Mouse (Mus musculus) kidney, embryonic 14.5 days (tissue): ENCODE results near the gene Arl4d. TPM values are rescaled to one million over a fixed set of nuclear protein-coding genes. Genes with fewer than 3 reads are reported as not detected.
"Not testable (repeated sequence)": the region's sequence is repeated elsewhere in the genome, so short reads cannot be mapped to it uniquely, and the experiment has no call there.

Experiments
- ATAC-seq: fragments of 200-750 bp; cut with Nextera tagmentation; 2 replicates; pipeline ENCODE4 v1.8.0; 2017; ENCODE audit warnings: moderate number of reproducible peaks, mild to moderate bottlenecking, moderate TSS enrichment, moderate library complexity; ENCODE audit not compliant: low FRiP score, low TSS enrichment
- H3K27ac ChIP-seq: fragments of 300-500 bp; sonication (generic); 2 replicates; pipeline ENCODE4 v1.5.1; 2014; ENCODE audit warnings: low read depth, mild to moderate bottlenecking, low read length, moderate library complexity, mixed read lengths
- H3K27me3 ChIP-seq: fragments of 300-500 bp; sonication (generic); 2 replicates; pipeline ENCODE4 v1.6.1; 2014; ENCODE audit warnings: mild to moderate bottlenecking, low read length; ENCODE audit not compliant: control insufficient read depth, insufficient read depth
- H3K36me3 ChIP-seq: fragments of 300-500 bp; sonication (generic); 2 replicates; pipeline ENCODE4 v1.6.1; 2014; ENCODE audit warnings: low read length, mixed read lengths; ENCODE audit not compliant: control insufficient read depth, insufficient read depth
- H3K4me1 ChIP-seq: fragments of 300-500 bp; sonication (generic); 2 replicates; pipeline ENCODE4 v1.6.1; 2014; ENCODE audit warnings: low read length, mixed read lengths; ENCODE audit not compliant: control insufficient read depth, insufficient read depth
- H3K4me2 ChIP-seq: fragments of 300-500 bp; sonication (generic); replicated peaks from 2 replicates; pipeline ENCODE4 v1.6.1; 2014; ENCODE audit warnings: low read depth, mild to moderate bottlenecking, low read length
- H3K4me3 ChIP-seq: fragments of 300-500 bp; sonication (generic); 2 replicates; pipeline ENCODE4 v1.5.1; 2014; ENCODE audit warnings: mild to moderate bottlenecking, low read length
- H3K9ac ChIP-seq: fragments of 300-500 bp; sonication (generic); 2 replicates; pipeline ENCODE4 v1.6.1; 2014; ENCODE audit warnings: low read depth, mild to moderate bottlenecking, low read length, moderate library complexity
- H3K9me3 ChIP-seq: fragments of 300-500 bp; sonication (generic); 2 replicates; pipeline ENCODE4 v1.6.1; 2016; ENCODE audit warnings: low read length; ENCODE audit not compliant: control insufficient read depth
- WGBS: fragments of 180-500 bp; shearing (Covaris S2); extraction: QIAGEN DNeasy Blood & Tissue Kit; methylation state at CpG from one replicate; pipeline ENCODE4 v1.1.7; 2014; 5-methylcytosine and 5-hydroxymethylcytosine counted together
- polyA plus RNA-seq: library from polyadenylated mRNA; unstranded; fragments of >200 nt; fragmentation: Nextera tagmentation; extraction: Ambion mirVana; gene quantifications from 2 replicates; pipeline ENCODE4 v1.2.1, GENCODE M21; 2014

Arl4d gene
- 2.4 and 2.8 TPM in 2 replicates for polyA plus RNA-seq

- ATAC-seq: peak; percentile 90
- Histone ChIP-seq H3K27ac (0 out of 2 replicates have a peak within 1 kb of the TSS, but pooled peaks have one; percentile 8), H3K4me1 (peaks cover 8% of the 10 kb centered on the region), H3K27me3 (peaks cover 6% of the 10 kb centered on the region; the same call in 1 of the 2 replicates), H3K36me3 (no peaks in the 10 kb centered on the region), H3K9ac (peak within 1 kb of the TSS; percentile 65; the same call in 1 of the 2 replicates), H3K4me3 (peak within 1 kb of the TSS; percentile 60), H3K4me2 (peak within 1 kb of the TSS; percentile 92), H3K9me3 (no peaks in the 10 kb centered on the region)
- WGBS: 8% methylated on average over 34 of the region's 34 CpGs
Measured at GRCm38 (mm10) chr11:101664825-101665635, at the start of gene Arl4d. TSS of gene Arl4d (plus strand) at chr11:101665541.

- Histone ChIP-seq H3K27me3 (no peaks in the 10 kb centered on the region), H3K4me1 (0 out of 2 replicates have a peak, but pooled peaks cover 13% of the 10 kb centered on the region), H3K4me2 (no peak overlapping the region), H3K4me3 (no peak overlapping the region), H3K9ac (no peak overlapping the region), H3K27ac (no peak overlapping the region), H3K36me3 (no peaks in the 10 kb centered on the region), H3K9me3 (no peaks in the 10 kb centered on the region)
- no peak for ATAC-seq
- 89% methylated on average over 8 of the region's 8 CpGs for WGBS
Measured at GRCm38 (mm10) chr11:101616104-101616503, 49.2 kb upstream of the Arl4d start.

- 0 out of 2 replicates have a peak overlapping the region, but pooled peaks have one; percentile 2 for H3K9ac ChIP-seq
- no peaks in the 10 kb centered on the region for H3K36me3 ChIP-seq
- no peak overlapping the region; the same call in 1 of the 2 replicates for H3K4me2 ChIP-seq
- ATAC-seq: no peak
- WGBS: 25% methylated on average over 18 of the region's 18 CpGs
- no peak overlapping the region for H3K4me3 ChIP-seq
- 0 out of 2 replicates have a peak, but pooled peaks cover 13% of the 10 kb centered on the region for H3K4me1 ChIP-seq
- H3K27me3 ChIP-seq: no peaks in the 10 kb centered on the region
- no peaks in the 10 kb centered on the region for H3K9me3 ChIP-seq
- H3K27ac ChIP-seq: no peak overlapping the region
Measured at GRCm38 (mm10) chr11:101616948-101617767, 48.2 kb upstream of the Arl4d start.

- 0 out of 2 replicates have a peak, but pooled peaks cover 13% of the 10 kb centered on the region for H3K4me1 ChIP-seq
- no peaks in the 10 kb centered on the region for H3K27me3 ChIP-seq
- H3K36me3 ChIP-seq: no peaks in the 10 kb centered on the region
- H3K9ac ChIP-seq: no peak overlapping the region
- peak overlapping the region; percentile 7; the same call in 1 of the 2 replicates for H3K4me3 ChIP-seq
- WGBS: 10% methylated on average over 8 of the region's 8 CpGs
- peak; percentile 54; the same call in 1 of the 2 replicates for ATAC-seq
- no peak overlapping the region for H3K27ac ChIP-seq
- peak overlapping the region; percentile 31 for H3K4me2 ChIP-seq
- no peaks in the 10 kb centered on the region for H3K9me3 ChIP-seq
Measured at GRCm38 (mm10) chr11:101617849-101618248, 47.5 kb upstream of the Arl4d start.

- 72% methylated on average over 3 of the region's 3 CpGs for WGBS
- no peaks in the 10 kb centered on the region for H3K9me3 ChIP-seq
- H3K9ac ChIP-seq: no peak overlapping the region
- no peak for ATAC-seq
- no peaks in the 10 kb centered on the region for H3K36me3 ChIP-seq
- H3K4me3 ChIP-seq: no peak overlapping the region
- H3K27me3 ChIP-seq: no peaks in the 10 kb centered on the region
- H3K27ac ChIP-seq: no peak overlapping the region
- no peak overlapping the region for H3K4me2 ChIP-seq
- 0 out of 2 replicates have a peak, but pooled peaks cover 13% of the 10 kb centered on the region for H3K4me1 ChIP-seq
Measured at GRCm38 (mm10) chr11:101618596-101618995, 46.7 kb upstream of the Arl4d start.

- H3K4me2 ChIP-seq, H3K9ac ChIP-seq, H3K4me3 ChIP-seq, H3K27me3 ChIP-seq, H3K36me3 ChIP-seq, H3K9me3 ChIP-seq, H3K27ac ChIP-seq, ATAC-seq: not testable (repeated sequence)
- WGBS: 74% methylated on average over 11 of the region's 11 CpGs
- H3K4me1 ChIP-seq: 0 out of 2 replicates have a peak, but pooled peaks cover 13% of the 10 kb centered on the region
Measured at GRCm38 (mm10) chr11:101620022-101620655, 45.2 kb upstream of the Arl4d start.

- Histone ChIP-seq H3K27ac (peak overlapping the region; percentile 96), H3K36me3 (no peaks in the 10 kb centered on the region), H3K27me3 (no peaks in the 10 kb centered on the region), H3K9me3 (no peaks in the 10 kb centered on the region), H3K9ac (peak overlapping the region; percentile 61), H3K4me2 (peak overlapping the region; percentile 65), H3K4me1 (0 out of 2 replicates have a peak, but pooled peaks cover 3% of the 10 kb centered on the region), H3K4me3 (peak overlapping the region; percentile 44)
- 3% methylated on average over 8 of the region's 8 CpGs for WGBS
- peak; percentile 24 for ATAC-seq
Measured at GRCm38 (mm10) chr11:101626649-101626994, 38.7 kb upstream of the Arl4d start.

GRCm38 (mm10) chr11:101626995-101627856 lies 38.1 kb upstream of the Arl4d start, which contains the start of gene Rdm1:
TSS of gene Rdm1 (plus strand) at chr11:101627195.
- H3K4me3 ChIP-seq: peak within 1 kb of the TSS; percentile 44
- under 1% methylated on average over 31 of the region's 34 CpGs for WGBS
- peak within 1 kb of the TSS; percentile 96 for H3K27ac ChIP-seq
- no peaks in the 10 kb centered on the region for H3K9me3 ChIP-seq
- peak within 1 kb of the TSS; percentile 68 for H3K9ac ChIP-seq
- peak within 1 kb of the TSS; percentile 65 for H3K4me2 ChIP-seq
- H3K36me3 ChIP-seq: no peaks in the 10 kb centered on the region
- ATAC-seq: peak; percentile 93
- H3K27me3 ChIP-seq: no peaks in the 10 kb centered on the region
- 0 out of 2 replicates have a peak, but pooled peaks cover 3% of the 10 kb centered on the region for H3K4me1 ChIP-seq
